Mouse (Mus musculus) forebrain, embryonic 16.5 days (tissue): ENCODE results near the gene Ptgir. TPM values are rescaled to one million over a fixed set of nuclear protein-coding genes. Genes with fewer than 3 reads are reported as not detected.

Source experiments
- ATAC-seq: fragments of 200-750 bp; cut with Nextera tagmentation; 2 replicates; pipeline ENCODE4 v1.8.0; 2017; ENCODE audit warnings: mild to moderate bottlenecking, moderate library complexity
- H3K27ac ChIP-seq: fragments of 300-500 bp; sonication (generic); 2 replicates; pipeline ENCODE4 v1.5.1; 2014; ENCODE audit warnings: low read length, control low read depth
- H3K27me3 ChIP-seq: fragments of 300-500 bp; sonication (generic); replicated peaks from 2 replicates; pipeline ENCODE4 v1.6.1; 2014; ENCODE audit warnings: low read length; ENCODE audit not compliant: control insufficient read depth, insufficient read depth
- H3K36me3 ChIP-seq: fragments of 300-500 bp; sonication (generic); 2 replicates; pipeline ENCODE4 v1.6.1; 2014; ENCODE audit not compliant: control insufficient read depth, insufficient read depth
- H3K4me1 ChIP-seq: fragments of 300-500 bp; sonication (generic); replicated peaks from 2 replicates; pipeline ENCODE4 v1.6.1; 2014; ENCODE audit warnings: low read length; ENCODE audit not compliant: control insufficient read depth, insufficient read depth
- H3K4me2 ChIP-seq: fragments of 300-500 bp; sonication (generic); 2 replicates; pipeline ENCODE4 v1.6.1; 2014; ENCODE audit warnings: mild to moderate bottlenecking, low read length, control low read depth
- H3K4me3 ChIP-seq: fragments of 300-500 bp; sonication (generic); replicated peaks from 2 replicates; pipeline ENCODE4 v1.5.1; 2014; ENCODE audit warnings: mild to moderate bottlenecking, low read length, control low read depth
- H3K9ac ChIP-seq: fragments of 300-500 bp; sonication (generic); replicated peaks from 2 replicates; pipeline ENCODE4 v1.6.1; 2014; ENCODE audit warnings: low read depth, low read length, control low read depth
- H3K9me3 ChIP-seq: fragments of 300-500 bp; sonication (generic); 2 replicates; pipeline ENCODE4 v1.6.1; 2016; ENCODE audit warnings: low read length; ENCODE audit not compliant: control insufficient read depth
- WGBS: fragments of 180-500 bp; shearing (Covaris S2); extraction: QIAGEN DNeasy Blood & Tissue Kit; methylation state at CpG from one replicate; pipeline ENCODE4 v1.1.7; 2014; 5-methylcytosine and 5-hydroxymethylcytosine counted together
- polyA plus RNA-seq: library from polyadenylated mRNA; unstranded; fragments of >200 nt; fragmentation: Nextera tagmentation; extraction: Ambion mirVana; gene quantifications from 2 replicates; pipeline ENCODE4 v1.2.1, GENCODE M21; 2015

The Ptgir gene
- polyA plus RNA-seq, 1 experiment from 2014 or later, result 0.15 TPM

- H3K27me3 ChIP-seq, result peaks cover 21% of the 10 kb centered on the region
- peaks cover 12% of the 10 kb centered on the region for H3K9me3 ChIP-seq
- no peak overlapping the region for H3K4me3 ChIP-seq
- H3K4me2 ChIP-seq, result no peak overlapping the region
- ATAC-seq, result no peak
- no peak overlapping the region for H3K9ac ChIP-seq
- 0 out of 2 replicates have a peak, but pooled peaks cover 5% of the 10 kb centered on the region for H3K4me1 ChIP-seq
- H3K36me3 ChIP-seq, result peaks cover 10% of the 10 kb centered on the region
- 67% methylated on average over 4 of the region's 4 CpGs for WGBS
- H3K27ac ChIP-seq, result no peak overlapping the region
Measured at GRCm38 (mm10) chr7:16884334-16884733, 22.0 kb upstream of the Ptgir start.

- H3K9me3 ChIP-seq, result peaks cover 12% of the 10 kb centered on the region
- peak overlapping the region; percentile 20; the same call in 1 of the 2 replicates for H3K9ac ChIP-seq
- peak; percentile 39; the same call in 1 of the 2 replicates for ATAC-seq
- H3K4me1 ChIP-seq, result 0 out of 2 replicates have a peak, but pooled peaks cover 2% of the 10 kb centered on the region
- peak overlapping the region; percentile 36 for H3K4me3 ChIP-seq
- H3K4me2 ChIP-seq, result peak overlapping the region; percentile 31
- peaks cover 21% of the 10 kb centered on the region for H3K27me3 ChIP-seq
- H3K27ac ChIP-seq, result no peak overlapping the region
- peaks cover 10% of the 10 kb centered on the region for H3K36me3 ChIP-seq
- 9% methylated on average over 80 of the region's 95 CpGs for WGBS
Measured at GRCm38 (mm10) chr7:16885271-16885776, 21.0 kb upstream of the Ptgir start.

GRCm38 (mm10) chr7:16885905-16886304 lies 20.4 kb upstream of the Ptgir start:
- no peak overlapping the region for H3K4me2 ChIP-seq

GRCm38 (mm10) chr7:16890536-16890935 lies 15.8 kb upstream of the Ptgir start:
- ATAC-seq, result no peak
- peaks cover 7% of the 10 kb centered on the region for H3K27me3 ChIP-seq

More at GRCm38 (mm10) chr7:16885905-16886304, 20.4 kb upstream of the Ptgir start:
- peaks cover 21% of the 10 kb centered on the region for H3K27me3 ChIP-seq
- no peak overlapping the region for H3K9ac ChIP-seq
- H3K4me3 ChIP-seq, result peak overlapping the region; percentile 36; the same call in 1 of the 2 replicates
- WGBS, result 36% methylated on average over 51 of the region's 59 CpGs
- H3K9me3 ChIP-seq, result peaks cover 12% of the 10 kb centered on the region
- peaks cover 2% of the 10 kb centered on the region for H3K4me1 ChIP-seq
- ATAC-seq, result 0 out of 2 replicates have a peak, but pooled peaks have one; percentile 3
- H3K27ac ChIP-seq, result no peak overlapping the region
- H3K36me3 ChIP-seq, result peaks cover 10% of the 10 kb centered on the region

GRCm38 (mm10) chr7:16890944-16891343 lies 15.3 kb upstream of the Ptgir start:
- Histone ChIP-seq H3K4me1 (peaks cover 26% of the 10 kb centered on the region), H3K9ac (no peak overlapping the region), H3K27ac (no peak overlapping the region), H3K4me3 (no peak overlapping the region), H3K9me3 (peaks cover 5% of the 10 kb centered on the region), H3K4me2 (peak overlapping the region; percentile 10; the same call in 1 of the 2 replicates), H3K27me3 (peaks cover 3% of the 10 kb centered on the region), H3K36me3 (peaks cover 6% of the 10 kb centered on the region)
- ATAC-seq, result no peak
- 2% methylated on average over 23 of the region's 23 CpGs for WGBS

More at GRCm38 (mm10) chr7:16890536-16890935, 15.8 kb upstream of the Ptgir start:
- 45% methylated on average over 6 of the region's 6 CpGs for WGBS
- H3K4me1 ChIP-seq, result peaks cover 26% of the 10 kb centered on the region
- H3K27ac ChIP-seq, result no peak overlapping the region
- no peak overlapping the region for H3K4me2 ChIP-seq
- no peak overlapping the region for H3K4me3 ChIP-seq
- no peak overlapping the region for H3K9ac ChIP-seq
- H3K36me3 ChIP-seq, result peaks cover 10% of the 10 kb centered on the region
- H3K9me3 ChIP-seq, result peaks cover 9% of the 10 kb centered on the region

GRCm38 (mm10) chr7:16891641-16892351 lies 14.5 kb upstream of the Ptgir start, which contains the start of gene Gng8:
Gng8 (plus strand) TSS chr7:16891786.
- H3K27me3 ChIP-seq, result no peaks in the 10 kb centered on the region; the same call in 1 of the 2 replicates
- peaks cover 26% of the 10 kb centered on the region for H3K4me1 ChIP-seq
- ATAC-seq, result peak; percentile 74
- peak within 1 kb of the TSS; percentile 63 for H3K4me2 ChIP-seq
- 1% methylated on average over 30 of the region's 30 CpGs for WGBS
- no peak within 1 kb of the TSS for H3K27ac ChIP-seq
- no peaks in the 10 kb centered on the region for H3K36me3 ChIP-seq
- no peaks in the 10 kb centered on the region for H3K9me3 ChIP-seq
- peak within 1 kb of the TSS; percentile 32 for H3K4me3 ChIP-seq
- H3K9ac ChIP-seq, result peak within 1 kb of the TSS; percentile 35

- H3K4me2 ChIP-seq, result no peak overlapping the region
- no peak overlapping the region for H3K27ac ChIP-seq
- H3K36me3 ChIP-seq, result no peaks in the 10 kb centered on the region
- H3K9ac ChIP-seq, result no peak overlapping the region
- H3K4me1 ChIP-seq, result peaks cover 26% of the 10 kb centered on the region
- H3K4me3 ChIP-seq, result no peak overlapping the region
- WGBS, result 54% methylated on average over 9 of the region's 9 CpGs
- H3K27me3 ChIP-seq, result no peaks in the 10 kb centered on the region; the same call in 1 of the 2 replicates
- H3K9me3 ChIP-seq, result no peaks in the 10 kb centered on the region
- no peak; the same call in 1 of the 2 replicates for ATAC-seq
Measured at GRCm38 (mm10) chr7:16892352-16892730, 13.9 kb upstream of the Ptgir start.

- no peak for ATAC-seq
- H3K27ac ChIP-seq, result no peak overlapping the region
- no peak overlapping the region for H3K9ac ChIP-seq
- H3K27me3 ChIP-seq, result no peaks in the 10 kb centered on the region; the same call in 1 of the 2 replicates
- H3K4me2 ChIP-seq, result no peak overlapping the region
- 3% methylated on average over 6 of the region's 6 CpGs for WGBS
- no peak overlapping the region for H3K4me3 ChIP-seq
- peaks cover 26% of the 10 kb centered on the region for H3K4me1 ChIP-seq
- no peaks in the 10 kb centered on the region for H3K9me3 ChIP-seq
- H3K36me3 ChIP-seq, result no peaks in the 10 kb centered on the region
Measured at GRCm38 (mm10) chr7:16893612-16894011, 12.7 kb upstream of the Ptgir start.

GRCm38 (mm10) chr7:16894279-16894678 lies 12.0 kb upstream of the Ptgir start:
- Histone ChIP-seq H3K4me1 (peaks cover 26% of the 10 kb centered on the region), H3K36me3 (no peaks in the 10 kb centered on the region), H3K9me3 (no peaks in the 10 kb centered on the region), H3K27ac (no peak overlapping the region), H3K4me3 (no peak overlapping the region), H3K9ac (no peak overlapping the region), H3K27me3 (no peaks in the 10 kb centered on the region; the same call in 1 of the 2 replicates), H3K4me2 (peak overlapping the region; percentile 51; the same call in 1 of the 2 replicates)
- 0% methylated on average over 4 of the region's 4 CpGs for WGBS
- ATAC-seq, result peak; percentile 36; the same call in 1 of the 2 replicates
